Mouse (Mus musculus) MEL (cell line): ENCODE results near the gene Ptprn2. TPM values are rescaled to one million over a fixed set of nuclear protein-coding genes. Genes with fewer than 3 reads are reported as not detected.

Source experiments
- DNase-seq: peaks from one replicate; pipeline ENCODE4 v3.0.0; 2011; ENCODE audit warnings: low read depth, low spot score
- H3K27ac ChIP-seq: 2 replicates; pipeline ENCODE4 v1.5.1; 2012; ENCODE audit warnings: low read depth, mild to moderate bottlenecking, control low read depth, low read length, moderate library complexity; ENCODE audit not compliant: control insufficient read depth
- H3K27me3 ChIP-seq, 2 experiments: fragments of 150-350 bp in 1 of 2; sonication (generic) in 1 of 2; 2 replicates each; pipeline ENCODE4 v1.6.1; 2012; ENCODE audit warnings: low read length in 2 of 2, mild to moderate bottlenecking in 2 of 2, improper control_type of control experiment in 1 of 2, moderate library complexity in 1 of 2; ENCODE audit not compliant: insufficient read depth in 2 of 2, control insufficient read depth in 1 of 2
- H3K36me3 ChIP-seq, 2 experiments: 2 replicates each; pipeline ENCODE4 v1.6.1; 2012 to 2014; ENCODE audit warnings: low read length in 2 of 2, improper control_type of control experiment in 1 of 2, inconsistent platforms in 1 of 2, mild to moderate bottlenecking in 1 of 2; ENCODE audit not compliant: insufficient read depth in 2 of 2, control insufficient read depth in 1 of 2
- H3K4me1 ChIP-seq, 2 experiments: fragments of 150-350 bp in 1 of 2; sonication (generic) in 1 of 2; 2 replicates each; pipeline ENCODE4 v1.6.1; 2012; ENCODE audit warnings: low read length in 2 of 2, improper control_type of control experiment in 1 of 2, mild to moderate bottlenecking in 1 of 2; ENCODE audit not compliant: insufficient read depth in 2 of 2, control insufficient read depth in 1 of 2
- H3K4me3 ChIP-seq, 2 experiments: fragments of 150-350 bp in 1 of 2; sonication (generic) in 1 of 2; 2 replicates each; pipeline ENCODE4 v1.5.1; 2012; ENCODE audit warnings: low read depth in 2 of 2, low read length in 2 of 2, mild to moderate bottlenecking in 2 of 2, moderate library complexity in 2 of 2, control low read depth in 1 of 2, improper control_type of control experiment in 1 of 2; ENCODE audit not compliant: control insufficient read depth in 1 of 2, insufficient read depth in 1 of 2
- H3K79me2 ChIP-seq: 2 replicates; pipeline ENCODE4 v1.6.1; 2012; ENCODE audit warnings: mild to moderate bottlenecking, low read length, moderate library complexity; ENCODE audit not compliant: control insufficient read depth, poor library complexity, insufficient read depth
- H3K9ac ChIP-seq: 2 replicates; pipeline ENCODE4 v1.6.1; 2012; ENCODE audit warnings: low read depth, mild to moderate bottlenecking, control low read depth, low read length, moderate library complexity; ENCODE audit not compliant: control insufficient read depth, poor library complexity, severe bottlenecking
- H3K9me3 ChIP-seq: fragments of 150-350 bp; sonication (generic); replicated peaks from 2 replicates; pipeline ENCODE4 v1.6.1; 2012; ENCODE audit warnings: mild to moderate bottlenecking, low read length, improper control_type of control experiment, moderate library complexity; ENCODE audit not compliant: insufficient read depth
- BHLHE40 ChIP-seq: IDR thresholded peaks from 2 replicates; pipeline ENCODE4 v1.6.1; 2012; ENCODE audit warnings: low read depth, mild to moderate bottlenecking, inconsistent platforms, low read length, improper control_type of control experiment, borderline replicate concordance
- CHD2 ChIP-seq: IDR thresholded peaks from 2 replicates; pipeline ENCODE4 v1.6.1; 2011; ENCODE audit warnings: low read length, improper control_type of control experiment
- CTCF ChIP-seq, 3 experiments: IDR thresholded peaks in 2 of 3; conservative IDR thresholded peaks in 1 of 3; 2 replicates each; pipeline ENCODE4 v1.5.1; 2011 to 2012; ENCODE audit warnings: low read length in 3 of 3, low read depth in 2 of 3, mild to moderate bottlenecking in 2 of 3, improper control_type of control experiment in 1 of 3, inconsistent platforms in 1 of 3, mixed read lengths in 1 of 3, moderate library complexity in 1 of 3; ENCODE audit not compliant: control insufficient read depth in 1 of 3, insufficient read depth in 1 of 3, poor library complexity in 1 of 3, severe bottlenecking in 1 of 3
- ELF1 ChIP-seq: IDR thresholded peaks from 2 replicates; pipeline ENCODE4 v1.6.1; 2014; ENCODE audit warnings: low read depth, mild to moderate bottlenecking, inconsistent platforms, low read length, improper control_type of control experiment, moderate library complexity
- EP300 ChIP-seq, 2 experiments: IDR thresholded peaks; 2 replicates each; pipeline ENCODE4 v1.6.1; 2011; ENCODE audit warnings: improper control_type of control experiment in 2 of 2, low read length in 2 of 2, low read depth in 1 of 2, mild to moderate bottlenecking in 1 of 2
- ETS1 ChIP-seq: IDR thresholded peaks from 2 replicates; pipeline ENCODE4 v1.6.1; 2012; ENCODE audit warnings: low read depth, mild to moderate bottlenecking, inconsistent platforms, low read length, improper control_type of control experiment, moderate library complexity
- GABPA ChIP-seq: IDR thresholded peaks from 2 replicates; pipeline ENCODE4 v1.6.1; 2012; ENCODE audit warnings: low read depth, mild to moderate bottlenecking, inconsistent platforms, low read length, improper control_type of control experiment, moderate library complexity
- GATA1 ChIP-seq: IDR thresholded peaks from 2 replicates; pipeline ENCODE4 v1.6.1; 2011; ENCODE audit warnings: low read depth, low read length, improper control_type of control experiment
- HCFC1 ChIP-seq: IDR thresholded peaks from 2 replicates; pipeline ENCODE4 v1.6.1; 2012; ENCODE audit warnings: low read depth, mild to moderate bottlenecking, inconsistent platforms, low read length, improper control_type of control experiment, moderate library complexity
- MAZ ChIP-seq: IDR thresholded peaks from 2 replicates; pipeline ENCODE4 v1.6.1; 2012; ENCODE audit warnings: low read depth, mild to moderate bottlenecking, inconsistent platforms, low read length, improper control_type of control experiment
- MEF2A ChIP-seq: IDR thresholded peaks from 2 replicates; pipeline ENCODE4 v1.6.1; 2014; ENCODE audit warnings: low read depth, mild to moderate bottlenecking, inconsistent platforms, low read length, improper control_type of control experiment; ENCODE audit not compliant: poor library complexity, insufficient replicate concordance, severe bottlenecking; ENCODE audit errors: extremely low read depth
- MYC ChIP-seq: IDR thresholded peaks from 2 replicates; pipeline ENCODE4 v1.6.1; 2011; ENCODE audit warnings: low read depth, mild to moderate bottlenecking, low read length, improper control_type of control experiment, moderate library complexity
- NRF1 ChIP-seq: IDR thresholded peaks from 2 replicates; pipeline ENCODE4 v1.6.1; 2014; ENCODE audit warnings: low read depth, mild to moderate bottlenecking, inconsistent platforms, low read length, improper control_type of control experiment, moderate library complexity; ENCODE audit not compliant: poor library complexity, insufficient read depth, severe bottlenecking
- POLR2AphosphoS2 ChIP-seq: IDR thresholded peaks from 2 replicates; pipeline ENCODE4 v1.6.1; 2011; ENCODE audit warnings: low read length, improper control_type of control experiment
- POLR2AphosphoS5 ChIP-seq: IDR thresholded peaks from 2 replicates; pipeline ENCODE4 v1.6.1; 2012; ENCODE audit warnings: low read depth, borderline replicate concordance, mild to moderate bottlenecking, inconsistent platforms, low read length, moderate library complexity, mixed read lengths
- RCOR1 ChIP-seq: IDR thresholded peaks from 2 replicates; pipeline ENCODE4 v1.6.1; 2012; ENCODE audit warnings: low read depth, mild to moderate bottlenecking, inconsistent platforms, low read length, improper control_type of control experiment
- SIN3A ChIP-seq: IDR thresholded peaks from 2 replicates; pipeline ENCODE4 v1.6.1; 2012; ENCODE audit warnings: low read length, improper control_type of control experiment, inconsistent platforms
- SMC3 ChIP-seq: IDR thresholded peaks from 2 replicates; pipeline ENCODE4 v1.6.1; 2011; ENCODE audit warnings: low read depth, low read length, improper control_type of control experiment
- UBTF ChIP-seq: IDR thresholded peaks from 2 replicates; pipeline ENCODE4 v1.6.1; 2012; ENCODE audit warnings: low read depth, mild to moderate bottlenecking, inconsistent platforms, low read length, improper control_type of control experiment, moderate library complexity, borderline replicate concordance; ENCODE audit not compliant: insufficient read depth
- USF2 ChIP-seq, 2 experiments: IDR thresholded peaks; 2 replicates each; pipeline ENCODE4 v1.6.1; 2011 to 2012; ENCODE audit warnings: improper control_type of control experiment in 2 of 2, low read length in 2 of 2, borderline replicate concordance in 1 of 2, inconsistent platforms in 1 of 2, low read depth in 1 of 2, mild to moderate bottlenecking in 1 of 2; ENCODE audit not compliant: insufficient read depth in 1 of 2
- ZC3H11A ChIP-seq: IDR thresholded peaks from 2 replicates; pipeline ENCODE4 v1.6.1; 2012; ENCODE audit warnings: low read depth, mild to moderate bottlenecking, inconsistent platforms, low read length, improper control_type of control experiment
- polyA plus RNA-seq, 2 experiments: library from polyadenylated mRNA; stranded (reverse) in 1 of 2; unstranded in 1 of 2; fragments of >175 nt in 1 of 2; fragments of >200 nt in 1 of 2; gene quantifications; 2 replicates each; pipeline versions ENCODE4 v1.2.1 to v1.2.4; 2012; ENCODE audit warnings: low replicate concordance in 2 of 2, low read depth in 1 of 2; ENCODE audit not compliant: insufficient read length in 2 of 2, insufficient read depth in 1 of 2, missing spikeins in 1 of 2
- total RNA-seq: library from RNA; depleted of rRNA; stranded (reverse); fragments of 300-350 nt; gene quantifications from 2 replicates; pipeline ENCODE4 v1.2.3, GENCODE M21; 2012

Gene Ptprn2
- total and polyA plus RNA-seq, 3 experiments: not detected

- Histone ChIP-seq H3K4me1 (no peaks in the 10 kb centered on the region), H3K4me3 (no peak overlapping the region), H3K79me2 (no peaks in the 10 kb centered on the region), H3K9me3 (no peaks in the 10 kb centered on the region; the same call in 1 of the 2 replicates), H3K36me3 (no peaks in the 10 kb centered on the region), H3K27me3 (no peaks in the 10 kb centered on the region), H3K27ac (no peak overlapping the region), H3K9ac (no peak overlapping the region)
- TF ChIP-seq CTCF (IDR thresholded peaks at IDR 0.05 in 2 of 3, conservative IDR thresholded peaks at IDR 0.05 in 1 of 3; ENCODE audit: control insufficient read depth in 1 of 3, insufficient read depth in 1 of 3, low read depth in 2 of 3, low read length in 3 of 3, poor library complexity in 1 of 3, severe bottlenecking in 1 of 3) (no peak), SIN3A (no peak), GABPA (no peak), MYC (no peak)
- no peak for DNase-seq
Measured at GRCm38 (mm10) chr12:117106696-117107095, 621.2 kb downstream of the Ptprn2 start.

GRCm38 (mm10) chr12:117107143-117107616 is 621.7 kb downstream of the Ptprn2 start:
- TF ChIP-seq UBTF: no peak
- no peak for TF ChIP-seq EP300 (IDR thresholded peaks at IDR 0.05; ENCODE audit: low read depth in 1 of 2, low read length in 2 of 2)
- TF ChIP-seq CHD2: no peak
- no peak for TF ChIP-seq HCFC1
- no peak for TF ChIP-seq BHLHE40
- no peak for TF ChIP-seq USF2 (IDR thresholded peaks at IDR 0.05; ENCODE audit: borderline replicate concordance in 1 of 2, insufficient read depth in 1 of 2, low read depth in 1 of 2, low read length in 2 of 2)
- TF ChIP-seq GABPA: no peak
- TF ChIP-seq SIN3A: no peak
- no peak for TF ChIP-seq ETS1
- no peak for TF ChIP-seq RCOR1
- TF ChIP-seq, all 39 proteins: peak for 0
- Histone ChIP-seq H3K36me3 (no peaks in the 10 kb centered on the region), H3K27me3 (no peaks in the 10 kb centered on the region), H3K9me3 (no peaks in the 10 kb centered on the region; the same call in 1 of the 2 replicates), H3K27ac (no peak overlapping the region), H3K9ac (no peak overlapping the region), H3K4me3 (no peak overlapping the region), H3K79me2 (no peaks in the 10 kb centered on the region), H3K4me1 (no peaks in the 10 kb centered on the region)
- no peak for DNase-seq

- H3K4me1 ChIP-seq: no peaks in the 10 kb centered on the region
- no peak overlapping the region for H3K9ac ChIP-seq
- H3K4me3 ChIP-seq: no peak overlapping the region
- no peak for DNase-seq
- no peaks in the 10 kb centered on the region for H3K27me3 ChIP-seq
- no peaks in the 10 kb centered on the region; the same call in 1 of the 2 replicates for H3K9me3 ChIP-seq
- no peak overlapping the region for H3K27ac ChIP-seq
- TF ChIP-seq CHD2 (no peak), ELF1 (no peak), POLR2AphosphoS5 (no peak), MYC (no peak), MEF2A (no peak), GABPA (no peak), NRF1 (no peak), MAZ (no peak), USF2 (IDR thresholded peaks at IDR 0.05; ENCODE audit: borderline replicate concordance in 1 of 2, insufficient read depth in 1 of 2, low read depth in 1 of 2, low read length in 2 of 2) (no peak), POLR2AphosphoS2 (no peak), UBTF (no peak), CTCF (IDR thresholded peaks at IDR 0.05 in 2 of 3, conservative IDR thresholded peaks at IDR 0.05 in 1 of 3; ENCODE audit: control insufficient read depth in 1 of 3, insufficient read depth in 1 of 3, low read depth in 2 of 3, low read length in 3 of 3, poor library complexity in 1 of 3, severe bottlenecking in 1 of 3) (no peak), ZC3H11A (no peak), SMC3 (no peak), GATA1 (no peak), SIN3A (no peak)
- no peaks in the 10 kb centered on the region for H3K79me2 ChIP-seq
- H3K36me3 ChIP-seq: no peaks in the 10 kb centered on the region
Measured at GRCm38 (mm10) chr12:117115254-117115865, 629.8 kb downstream of the Ptprn2 start.
